Mouse (Mus musculus): ENCODE results near the gene Pgc.

DNA sequence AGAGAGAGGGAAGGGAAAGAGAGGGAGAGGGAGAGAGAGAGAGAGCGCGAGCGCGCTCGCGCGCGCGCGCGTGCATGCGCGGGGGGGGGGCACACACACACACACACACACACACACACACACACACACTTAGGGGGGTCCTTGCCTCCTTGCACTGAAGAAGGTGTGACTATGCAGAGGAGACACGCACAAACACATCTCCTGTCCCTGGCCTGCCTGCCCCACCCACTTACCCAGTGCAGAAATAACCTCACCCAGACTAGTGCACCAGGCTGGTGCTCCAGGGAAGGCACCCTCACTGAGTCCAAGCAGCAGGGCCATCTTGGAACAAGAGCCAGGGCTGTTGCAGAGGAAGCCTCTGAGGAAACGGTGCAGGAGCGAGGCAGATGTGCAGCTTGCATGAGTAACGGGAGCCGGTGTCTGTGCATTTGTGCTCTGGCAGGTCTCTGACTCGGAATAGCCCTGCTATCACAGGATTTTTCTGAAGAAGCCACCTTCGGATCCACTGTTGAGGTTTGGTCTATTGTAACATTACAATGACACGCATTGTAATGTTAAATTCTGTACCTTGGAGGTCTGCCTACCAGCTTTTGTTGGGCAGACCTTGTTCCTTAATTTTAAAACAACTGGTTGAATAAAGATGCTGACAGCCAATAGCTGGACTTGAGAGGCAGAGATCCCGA lies 13.6 kb upstream of the Pgc start:
- TF ChIP-seq CTCF (IDR thresholded peaks at IDR 0.05; ENCODE audit: low read depth, low read length): no peak
- TF ChIP-seq EP300 (IDR thresholded peaks at IDR 0.05; ENCODE audit: insufficient read depth, low read depth, low read length): 0 out of 2 replicates have a peak, but pooled peaks have one; percentile 5
